Mouse (Mus musculus) left cerebral cortex, postnatal 36 days (tissue): ENCODE data around the gene Scn3b. TPM values are rescaled to one million over a fixed set of nuclear protein-coding genes. Genes with fewer than 3 reads are reported as not detected.

ENCODE experiments used
- DNase-seq, 2 experiments: peaks; one replicate each; pipeline ENCODE4 v3.0.0; 2021 to 2022; ENCODE audit warnings: low spot score in 2 of 2, mixed read lengths in 1 of 2
- intact Hi-C: fragments of 180-260 bp; cut with DNase I; formaldehyde crosslinking; loops from one replicate; pipeline ENCODE4 v1.15.1; 2025
- total RNA-seq, 2 experiments: library from RNA; stranded (reverse); gene quantifications; 2 replicates each; pipeline ENCODE4 v1.2.3; 2021

The Scn3b gene
- total RNA-seq, 2 experiments from 2014 or later = 103 to 113 TPM

DNA sequence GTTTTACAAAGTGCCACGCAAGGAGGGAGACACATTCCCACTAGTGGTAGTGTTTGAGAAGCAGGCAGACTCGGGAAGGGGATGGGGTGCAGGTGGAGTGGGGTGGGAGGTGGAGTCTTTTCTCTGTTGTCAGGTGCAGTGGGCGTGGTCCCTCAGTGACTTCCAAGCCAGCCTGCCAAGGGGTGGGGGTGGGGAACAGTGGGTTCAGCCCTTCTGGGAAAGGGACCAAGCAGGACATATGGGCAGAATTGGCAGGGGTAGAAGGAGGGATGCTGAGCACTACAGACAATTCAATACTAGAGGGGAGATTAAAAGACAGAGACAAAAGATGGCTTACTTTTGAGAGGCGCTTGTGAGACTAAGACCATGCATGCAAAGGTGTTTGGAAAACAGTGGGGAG lies 63.3 kb downstream of the Scn3b start:
- DNase-seq = peak in 1 of 2 experiments; percentile 56
- intact Hi-C loops = loop anchor here (5.0 kb wide), 2 partner anchors 45 to 60 kb away; no protein-coding TSS in a partner anchor

DNA sequence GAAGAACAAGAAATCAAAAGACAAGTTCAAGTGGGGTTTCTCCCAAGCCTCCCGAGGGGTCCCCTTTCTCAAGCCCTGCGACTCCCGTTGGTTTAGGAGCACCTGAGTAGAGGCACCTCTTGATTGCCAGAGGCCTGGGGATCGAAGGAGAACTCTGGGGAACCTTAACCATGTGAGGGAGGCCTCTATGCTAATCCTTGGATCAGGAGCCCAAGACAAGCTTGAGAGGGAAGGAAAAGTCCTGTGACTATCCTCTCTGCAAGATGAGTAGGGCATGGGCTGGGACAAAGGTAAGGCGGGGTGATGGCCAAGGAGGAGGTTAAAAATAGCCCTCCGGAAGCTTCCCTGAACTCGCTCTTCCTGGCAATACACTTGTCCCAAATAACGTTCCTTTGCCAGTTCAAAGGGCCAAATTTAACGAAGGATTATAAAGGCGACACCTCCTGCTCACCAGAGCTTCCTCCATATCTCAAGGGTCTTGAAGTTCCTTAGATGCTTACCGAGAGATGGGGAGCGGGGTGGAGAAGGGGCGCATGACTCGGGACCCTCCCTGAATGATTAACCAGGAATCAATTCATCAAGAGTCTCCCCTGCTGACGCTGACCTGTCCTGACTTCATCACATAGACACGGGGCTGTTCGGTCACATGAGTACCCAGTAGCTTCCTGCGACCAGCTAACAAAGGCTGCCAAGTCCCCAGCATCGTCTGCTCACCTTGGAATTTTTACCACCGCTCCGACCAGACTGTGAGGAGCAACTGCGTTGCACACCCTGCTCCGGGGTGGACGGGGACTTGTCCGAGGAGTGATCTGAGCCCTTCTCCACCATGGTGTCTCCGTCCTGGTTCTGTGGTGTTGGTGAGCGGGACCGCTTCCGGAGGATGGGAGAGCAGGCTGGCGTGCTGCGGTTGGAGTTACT lies 64.0 kb downstream of the Scn3b start:
- intact Hi-C loops = loop anchor here (5.0 kb wide), 2 partner anchors 44 to 59 kb away; no protein-coding TSS in a partner anchor
- DNase-seq = no peak

DNA sequence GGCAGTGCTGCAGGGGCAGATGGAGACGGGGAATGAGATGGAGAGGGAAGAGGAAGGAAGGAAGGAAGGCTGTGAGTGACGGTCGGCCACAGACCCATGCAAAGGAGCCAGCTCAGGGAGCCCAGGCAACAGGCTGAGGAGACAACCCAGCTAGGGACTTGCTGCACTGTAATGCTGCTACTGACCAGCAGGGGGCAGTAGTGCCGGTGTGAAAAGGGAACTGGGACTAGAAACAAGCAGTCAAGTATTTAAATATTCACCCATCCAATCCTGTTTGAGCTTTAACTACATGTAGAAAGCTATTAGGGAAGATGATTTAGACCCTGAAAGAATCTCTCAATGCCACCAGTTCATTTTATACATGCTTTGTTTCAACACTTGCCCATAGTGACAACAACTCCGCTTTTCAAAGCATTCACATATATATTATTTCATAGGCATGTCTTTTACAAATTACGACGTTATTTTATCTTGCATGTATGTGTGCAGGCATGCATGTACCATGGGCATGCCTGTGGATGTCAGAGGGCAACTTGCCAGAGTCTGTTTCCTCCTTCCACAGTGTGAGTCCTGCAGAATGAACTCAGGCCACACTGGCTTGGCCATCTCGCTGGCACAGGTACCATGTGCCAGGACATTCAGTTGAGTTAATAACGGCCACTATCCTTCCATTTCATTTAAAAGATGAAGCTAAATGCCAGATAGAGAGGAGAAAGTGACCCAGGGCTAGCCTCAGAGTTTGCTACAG lies 64.8 kb downstream of the Scn3b start:
- intact Hi-C loops = loop anchor here (5.0 kb wide), 2 partner anchors 43 to 58 kb away; no protein-coding TSS in a partner anchor
- DNase-seq = peak; percentile 78 to 85

- DNase-seq = no peak
- intact Hi-C loops = loop anchor here (5.0 kb wide), 2 partner anchors 43 to 58 kb away; no protein-coding TSS in a partner anchor
Measured at GRCm38 (mm10) chr9:40334617-40335016, 65.6 kb downstream of the Scn3b start.

DNA sequence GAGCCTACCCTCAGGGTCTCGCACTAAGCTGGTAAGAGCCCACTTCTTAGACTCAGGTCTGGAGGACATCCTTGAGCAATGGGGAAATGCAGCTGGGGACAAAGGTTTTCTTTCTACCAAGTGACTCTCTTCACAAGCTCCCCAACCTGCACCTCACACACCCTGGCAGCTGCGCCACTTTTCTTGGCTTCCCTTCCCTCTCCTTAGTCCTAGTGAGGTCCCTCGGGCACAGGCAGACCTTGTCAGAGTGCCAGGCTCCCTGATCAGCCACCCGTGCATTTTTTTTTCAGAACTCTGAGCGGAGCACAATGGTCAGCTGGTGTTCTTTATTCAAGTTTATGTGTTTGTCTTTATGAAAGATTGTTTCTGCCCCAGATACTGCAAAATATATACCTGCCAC lies 67.7 kb downstream of the Scn3b start:
- intact Hi-C loops = no loop called here
- DNase-seq = no peak

DNA sequence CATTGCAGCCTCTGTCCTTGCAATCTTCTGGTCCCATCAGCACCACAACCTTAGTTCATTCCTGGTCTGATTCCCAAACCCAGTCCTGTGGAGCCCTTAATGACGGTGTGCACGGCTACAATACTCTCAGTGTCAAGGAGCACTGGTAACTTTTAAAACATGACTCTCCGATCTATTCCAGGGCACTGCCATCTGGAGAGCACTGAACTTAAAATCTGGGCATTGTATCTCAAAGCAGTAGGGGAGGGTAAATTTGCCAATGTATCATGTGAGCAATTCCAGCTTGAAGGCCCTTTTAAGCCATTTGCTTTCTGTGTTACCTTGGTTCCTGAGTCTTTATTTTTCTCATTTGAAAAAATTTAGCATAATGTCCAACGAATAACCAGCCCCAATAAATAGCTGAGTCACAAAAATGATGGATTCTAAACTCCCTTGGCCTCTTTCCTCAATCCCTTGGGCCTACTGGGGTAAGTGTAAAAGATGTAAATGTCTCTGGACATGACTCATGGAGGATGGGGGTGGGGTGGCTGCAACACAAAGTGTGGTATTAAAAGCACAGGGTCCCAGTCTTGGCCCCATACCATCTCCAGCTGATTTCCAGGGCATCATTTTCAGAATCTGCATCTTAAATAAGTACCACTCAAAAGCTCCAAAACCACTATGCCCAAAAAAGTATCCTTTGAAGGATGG lies 68.3 kb downstream of the Scn3b start:
- no peak for DNase-seq
- intact Hi-C loops = no loop called here

DNA sequence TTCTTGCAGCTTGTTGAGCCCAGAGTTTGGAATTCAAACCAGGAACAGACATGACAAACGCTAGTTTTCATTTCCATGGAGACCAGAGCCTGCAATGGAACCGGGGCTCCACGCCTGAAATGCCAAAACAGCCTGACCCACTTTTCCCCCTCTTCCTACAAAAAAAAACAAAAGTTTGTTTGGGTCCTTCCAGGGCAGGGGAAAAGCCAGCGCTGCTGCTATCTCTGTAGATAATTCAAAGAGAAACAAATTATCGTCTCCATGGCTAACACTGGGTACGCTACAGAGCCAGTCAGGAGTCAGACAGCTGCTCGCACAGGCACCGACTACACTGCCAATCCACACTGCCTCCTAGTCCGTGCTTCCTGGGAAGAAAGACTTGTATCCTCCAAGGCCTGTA lies 70.6 kb downstream of the Scn3b start:
- intact Hi-C loops = no loop called here
- peak in 1 of 2 experiments; percentile 42 for DNase-seq

Other genes starting within 250 kb of the Scn3b start
- gene Olfr981, start 247.8 kb upstream of the Scn3b start, total RNA-seq = not detected
- gene Olfr982, start 195.4 kb upstream of the Scn3b start, total RNA-seq = not detected
- not detected for gene Olfr983, start 175.6 kb upstream of the Scn3b start, total RNA-seq
- gene Olfr984, start 155.0 kb upstream of the Scn3b start, total RNA-seq = not detected
- gene Olfr985, start 139.0 kb upstream of the Scn3b start, total RNA-seq = not detected
- not detected for gene Tmem225, start 121.1 kb upstream of the Scn3b start, total RNA-seq
- not detected for gene Olfr986, start 88.3 kb upstream of the Scn3b start, total RNA-seq
- gene Zfp202, start 76.9 kb upstream of the Scn3b start, total RNA-seq = 1 to 10 TPM; 2.9 to 3.1 TPM